Mouse (Mus musculus) brown adipose tissue, adult 24 weeks (tissue): ENCODE data around the gene Psmc5. TPM values are rescaled to one million over a fixed set of nuclear protein-coding genes. Genes with fewer than 3 reads are reported as not detected.
"Not testable (repeated sequence)": the region's sequence is repeated elsewhere in the genome, so short reads cannot be mapped to it uniquely, and the experiment has no call there.

Experiments
- H3K27ac ChIP-seq: fragments of 200-500 bp; replicated peaks from 2 replicates; pipeline ENCODE4 v1.5.1; 2012; ENCODE audit warnings: low read depth, mild to moderate bottlenecking, low read length
- H3K4me1 ChIP-seq: fragments of 200-500 bp; 2 replicates; pipeline ENCODE4 v1.6.1; 2012; ENCODE audit warnings: low read length, mixed read lengths; ENCODE audit not compliant: control insufficient read depth, insufficient read depth, insufficient read length
- H3K4me3 ChIP-seq: fragments of 200-500 bp; 2 replicates; pipeline ENCODE4 v1.5.1; 2012; ENCODE audit warnings: low read depth, mild to moderate bottlenecking, low read length, moderate library complexity; ENCODE audit not compliant: insufficient read depth
- polyA plus RNA-seq: library from polyadenylated mRNA; stranded (reverse); fragments of >200 nt; gene quantifications from 2 replicates; pipeline ENCODE4 v1.2.4, GENCODE M21; 2012; ENCODE audit not compliant: missing spikeins, insufficient read depth, insufficient read length

The Psmc5 gene
- polyA plus RNA-seq = 111 and 116 TPM in 2 replicates

DNA sequence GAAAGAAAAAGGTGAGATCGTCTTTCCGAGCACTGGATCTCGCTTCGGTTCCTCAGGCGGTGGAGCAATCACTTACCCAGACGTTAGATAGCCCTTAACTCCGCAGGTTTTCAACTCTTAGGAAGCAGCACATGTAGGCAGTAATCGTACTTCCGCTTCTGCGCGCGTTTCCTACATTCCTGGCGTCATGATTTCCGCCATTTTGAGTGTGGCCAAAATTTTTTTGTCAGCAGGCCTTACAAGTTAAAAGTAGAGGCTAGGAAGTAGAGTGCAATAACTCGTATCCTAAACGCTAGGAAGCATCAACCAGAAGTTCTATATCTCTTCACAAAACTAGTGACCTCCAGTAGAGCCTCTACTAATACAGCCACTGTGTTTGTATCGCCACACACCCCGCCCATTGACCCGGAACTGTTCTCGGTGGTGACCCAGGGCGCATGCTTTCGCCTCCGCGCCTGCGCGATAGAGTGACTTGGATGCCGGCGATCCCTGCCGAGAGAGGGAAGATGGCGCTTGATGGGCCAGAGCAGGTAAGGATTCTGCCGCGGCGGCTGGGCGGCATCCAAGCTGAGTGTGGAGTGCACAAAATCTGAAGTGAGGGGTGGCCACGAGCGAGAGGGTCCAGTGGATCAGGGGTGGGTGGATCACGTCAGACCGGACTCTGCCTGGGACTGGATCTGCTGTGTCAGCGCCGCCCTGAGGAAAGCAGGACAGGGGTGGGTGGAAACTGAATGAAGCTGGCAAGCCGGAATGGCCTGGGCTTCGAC is at the start of gene Psmc5, which contains the start of gene Ftsj3:
Gene Psmc5 (plus strand): TSS at position 470 of the 767 bp plus-strand sequence.
Gene Ftsj3 (minus strand): TSS at position 395 of the 767 bp plus-strand sequence.
- Histone ChIP-seq H3K4me1 (no peaks in the 10 kb centered on the region), H3K4me3 (peak within 1 kb of the TSS; percentile 69), H3K27ac (peak within 1 kb of the TSS; percentile 73)

DNA sequence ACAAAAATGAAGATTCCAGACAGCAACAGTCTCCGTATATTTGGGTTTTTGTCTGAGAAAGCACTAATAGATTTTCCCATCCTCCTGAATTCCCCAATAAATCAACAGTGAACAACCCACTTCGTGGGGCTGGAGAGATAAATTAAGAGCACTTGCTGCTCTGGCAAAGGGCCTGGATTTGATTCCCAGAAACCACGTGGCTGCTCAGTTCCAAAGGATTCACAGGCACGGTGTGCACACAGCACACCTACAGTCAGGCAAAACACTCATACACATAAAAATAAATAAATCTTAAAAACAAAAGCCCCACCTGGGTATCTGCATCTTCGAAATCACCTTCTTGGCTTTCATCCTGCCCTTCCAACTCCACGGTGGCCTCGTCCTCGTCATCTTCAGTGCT is 43.2 kb upstream of the Psmc5 start:
- Histone ChIP-seq H3K27ac (no peak overlapping the region), H3K4me1 (peaks cover 6% of the 10 kb centered on the region; the same call in 1 of the 2 replicates)

GRCm38 (mm10) chr11:106214856-106215255 is 41.1 kb upstream of the Psmc5 start:
- peak overlapping the region; percentile 29; the same call in 1 of the 2 replicates for H3K4me3 ChIP-seq
- H3K4me1 ChIP-seq = peaks cover 6% of the 10 kb centered on the region; the same call in 1 of the 2 replicates

More for the DNA sequence above, 43.2 kb upstream of the Psmc5 start:
- no peak overlapping the region for H3K4me3 ChIP-seq

GRCm38 (mm10) chr11:106215450-106215859 is 40.5 kb upstream of the Psmc5 start:
- Histone ChIP-seq H3K4me1 (peaks cover 6% of the 10 kb centered on the region; the same call in 1 of the 2 replicates), H3K27ac (peak overlapping the region; percentile 79), H3K4me3 (peak overlapping the region; percentile 86)

More at GRCm38 (mm10) chr11:106214856-106215255, 41.1 kb upstream of the Psmc5 start:
- no peak overlapping the region for H3K27ac ChIP-seq

GRCm38 (mm10) chr11:106215927-106216729 is 39.8 kb upstream of the Psmc5 start, which contains the start of gene Ccdc47:
Ccdc47 (minus strand) TSS chr11:106216344.
- H3K4me1 ChIP-seq = peaks cover 10% of the 10 kb centered on the region
- peak within 1 kb of the TSS; percentile 86 for H3K4me3 ChIP-seq
- H3K27ac ChIP-seq = peak within 1 kb of the TSS; percentile 95

DNA sequence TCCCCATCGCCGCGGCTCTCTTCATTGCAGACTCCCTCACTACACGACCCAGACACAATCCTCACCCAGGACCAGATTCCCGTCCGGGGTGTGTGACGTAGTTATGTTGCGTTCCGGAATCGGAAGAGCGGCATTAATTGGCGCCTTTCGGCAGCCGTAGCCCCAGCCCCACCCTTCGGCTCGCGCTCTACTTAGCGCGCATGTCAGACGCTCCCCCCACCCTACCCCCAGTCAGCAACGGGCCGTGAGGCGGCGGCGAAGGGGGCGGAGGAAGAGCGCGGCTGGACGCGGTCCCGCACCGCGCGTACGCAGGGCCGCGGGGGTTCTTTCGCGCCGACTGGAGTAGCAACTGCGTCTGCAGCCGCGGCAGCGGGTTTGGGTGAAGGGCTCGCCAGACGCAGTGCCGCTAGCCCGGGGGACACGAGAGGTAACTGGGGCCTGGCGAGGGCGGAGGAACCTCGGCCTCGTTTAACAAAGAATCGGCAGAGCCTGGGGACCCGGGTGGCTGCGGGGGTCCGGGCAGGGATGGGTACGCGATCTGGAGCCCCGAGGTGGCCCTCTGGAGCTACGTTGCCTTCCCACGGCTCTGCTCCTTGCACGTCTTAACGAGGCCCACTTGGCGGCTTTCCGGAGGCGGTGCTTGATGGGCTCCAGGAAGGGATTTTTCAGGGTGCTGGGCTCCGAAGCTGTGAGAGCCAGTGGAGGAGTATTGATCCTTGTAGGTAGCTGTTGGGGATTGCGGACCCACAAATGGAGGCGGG is 39.0 kb upstream of the Psmc5 start, which contains the start of gene Ddx42:
Gene Ddx42 (plus strand): TSS at position 197 of the 761 bp plus-strand sequence.
- H3K4me1 ChIP-seq = peaks cover 10% of the 10 kb centered on the region
- H3K27ac ChIP-seq = peak within 1 kb of the TSS; percentile 95
- H3K4me3 ChIP-seq = peak within 1 kb of the TSS; percentile 86

DNA sequence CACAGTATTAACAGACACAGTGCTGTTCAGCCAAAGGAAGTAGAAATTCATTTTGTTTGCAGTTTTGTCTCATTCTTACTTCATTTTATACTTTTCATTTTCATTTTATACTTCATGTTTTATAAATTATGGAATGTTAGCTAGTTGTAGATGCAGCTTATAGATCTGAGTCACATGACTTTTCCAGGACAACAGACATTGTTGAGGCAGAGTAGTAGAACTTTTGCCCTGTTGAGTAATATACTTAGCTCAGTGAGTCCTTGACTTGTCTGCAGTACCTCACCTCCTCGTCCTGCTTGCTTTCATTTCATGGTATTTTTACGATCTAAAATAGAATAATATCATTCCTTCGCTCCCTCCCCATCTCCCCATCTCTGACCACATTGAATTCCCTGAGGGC is 35.4 kb upstream of the Psmc5 start:
- H3K27ac ChIP-seq = no peak overlapping the region
- H3K4me3 ChIP-seq = no peak overlapping the region
- peaks cover 4% of the 10 kb centered on the region; the same call in 1 of the 2 replicates for H3K4me1 ChIP-seq

DNA sequence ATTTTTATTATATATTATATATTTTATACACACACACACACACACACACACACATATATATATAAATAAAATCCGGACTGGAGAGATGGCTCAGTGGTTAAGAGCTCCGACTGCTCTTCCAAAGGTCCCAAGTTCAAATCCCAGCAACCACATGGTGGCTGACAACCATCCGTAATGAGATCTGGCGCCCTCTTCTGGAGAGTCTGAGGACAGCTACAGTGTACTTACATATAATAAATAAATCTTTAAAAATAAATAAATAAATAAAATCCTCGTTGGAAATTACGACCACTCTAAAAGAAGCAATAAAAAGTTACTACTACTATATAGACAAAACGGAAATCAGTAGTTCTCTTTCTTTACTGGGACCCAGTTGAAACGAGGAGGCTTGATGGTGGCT is 22.0 kb upstream of the Psmc5 start:
- H3K27ac ChIP-seq, H3K4me3 ChIP-seq, H3K4me1 ChIP-seq: not testable (repeated sequence)

DNA sequence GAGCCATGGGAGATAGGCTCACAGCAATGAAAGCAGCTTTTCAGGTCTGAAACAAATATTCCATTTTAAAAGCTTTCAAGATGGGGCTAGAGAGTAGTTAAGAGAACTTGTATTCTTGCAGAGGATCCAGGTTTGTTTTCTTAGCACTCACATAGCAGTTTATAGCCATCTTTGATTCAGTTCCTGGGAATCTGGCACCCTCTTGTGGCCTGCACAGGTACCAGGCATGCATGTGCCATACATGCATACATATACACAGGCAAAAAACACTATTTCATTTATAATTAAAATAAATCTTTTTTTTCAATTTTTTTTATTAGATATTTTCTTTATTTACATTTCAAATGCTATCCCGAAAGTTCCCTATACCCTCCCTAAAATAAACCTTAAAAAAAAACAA is 9.1 kb upstream of the Psmc5 start:
- H3K4me3 ChIP-seq = no peak overlapping the region

GRCm38 (mm10) chr11:106249326-106249725 is 6.6 kb upstream of the Psmc5 start:
- H3K27ac ChIP-seq = peak overlapping the region; percentile 19; the same call in 1 of the 2 replicates
- no peaks in the 10 kb centered on the region for H3K4me1 ChIP-seq
- no peak overlapping the region for H3K4me3 ChIP-seq

More for the DNA sequence above, 9.1 kb upstream of the Psmc5 start:
- H3K4me1 ChIP-seq = no peaks in the 10 kb centered on the region
- no peak overlapping the region for H3K27ac ChIP-seq

DNA sequence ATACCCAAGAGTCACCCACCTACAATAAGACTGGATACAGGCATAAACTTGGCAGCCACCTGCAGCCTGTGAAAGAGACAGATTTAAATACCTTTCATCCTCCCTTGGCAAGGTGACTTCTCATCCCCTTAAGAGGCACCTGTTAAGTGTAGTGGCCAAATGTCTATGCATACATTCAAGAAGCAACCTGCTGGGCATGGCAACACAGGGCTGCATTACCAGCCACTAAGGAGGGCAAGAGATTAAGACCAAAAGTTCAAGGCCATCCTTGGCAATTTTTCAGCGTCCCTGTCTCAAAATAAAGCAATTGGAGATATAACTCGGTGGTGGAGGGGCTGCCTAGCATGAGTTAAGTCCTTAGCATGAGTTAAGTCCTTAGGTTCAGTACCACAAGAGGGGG is 1.2 kb upstream of the Psmc5 start:
- H3K27ac ChIP-seq = no peak overlapping the region
- no peaks in the 10 kb centered on the region for H3K4me1 ChIP-seq
- H3K4me3 ChIP-seq = peak overlapping the region; percentile 69

GRCm38 (mm10) chr11:106255174-106255573 is 780 bp upstream of the Psmc5 start:
- no peak overlapping the region for H3K27ac ChIP-seq
- H3K4me3 ChIP-seq = peak overlapping the region; percentile 69
- H3K4me1 ChIP-seq = no peaks in the 10 kb centered on the region

GRCm38 (mm10) chr11:106256775-106257174 is 821 bp downstream of the Psmc5 start:
- Histone ChIP-seq H3K4me3 (peak overlapping the region; percentile 33), H3K4me1 (no peaks in the 10 kb centered on the region), H3K27ac (no peak overlapping the region)

DNA sequence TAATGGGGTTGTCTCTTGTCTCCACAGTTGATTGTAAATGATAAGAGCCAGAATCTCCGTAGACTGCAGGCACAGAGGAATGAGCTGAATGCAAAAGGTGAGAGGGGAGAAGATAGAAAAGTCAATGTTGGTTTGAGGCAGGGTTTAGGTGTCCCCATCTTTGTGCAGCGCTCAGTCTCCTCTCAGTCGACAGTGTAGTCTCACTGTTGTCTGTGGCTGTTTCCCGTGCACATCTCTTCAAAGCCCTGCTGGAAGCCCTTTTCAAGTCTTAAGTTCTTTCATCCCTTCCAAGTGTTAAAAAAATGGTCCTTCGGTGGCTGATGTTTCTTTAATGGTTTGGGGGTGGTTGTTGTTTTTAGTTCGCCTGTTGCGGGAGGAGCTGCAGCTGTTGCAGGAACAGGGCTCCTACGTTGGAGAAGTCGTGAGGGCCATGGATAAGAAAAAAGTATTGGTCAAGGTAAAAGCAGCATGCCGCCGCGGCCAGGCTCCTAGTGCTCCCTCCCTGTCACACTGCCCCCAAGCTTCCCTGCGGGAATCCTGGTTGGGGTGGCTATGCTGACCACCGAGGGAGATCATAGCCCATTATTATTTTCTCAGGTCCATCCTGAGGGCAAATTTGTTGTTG is 5.0 kb downstream of the Psmc5 start:
- no peaks in the 10 kb centered on the region for H3K4me1 ChIP-seq
- no peak overlapping the region for H3K4me3 ChIP-seq

More for the DNA sequence above, 5.0 kb downstream of the Psmc5 start:
- no peak overlapping the region for H3K27ac ChIP-seq
